Mouse (Mus musculus) frontal cortex, postnatal 25 days (tissue): Measurements from ENCODE around the gene Nhlrc1.

ENCODE experiments used
- DNase-seq, 2 experiments: peaks; one replicate each; pipeline ENCODE4 v3.0.0; 2022; ENCODE audit warnings: low spot score in 2 of 2

The Nhlrc1 gene

GRCm38 (mm10) chr13:47014334-47015194, at the start of gene Nhlrc1:
Gene Nhlrc1 (minus strand): TSS chr13:47014850.
- DNase-seq = peak; percentile 65 to 74

GRCm38 (mm10) chr13:47063985-47064760, 49.5 kb upstream of the Nhlrc1 start:
- DNase-seq = no peak

- no peak for DNase-seq
Observed at GRCm38 (mm10) chr13:47062756-47063155, 48.1 kb upstream of the Nhlrc1 start.

DNA sequence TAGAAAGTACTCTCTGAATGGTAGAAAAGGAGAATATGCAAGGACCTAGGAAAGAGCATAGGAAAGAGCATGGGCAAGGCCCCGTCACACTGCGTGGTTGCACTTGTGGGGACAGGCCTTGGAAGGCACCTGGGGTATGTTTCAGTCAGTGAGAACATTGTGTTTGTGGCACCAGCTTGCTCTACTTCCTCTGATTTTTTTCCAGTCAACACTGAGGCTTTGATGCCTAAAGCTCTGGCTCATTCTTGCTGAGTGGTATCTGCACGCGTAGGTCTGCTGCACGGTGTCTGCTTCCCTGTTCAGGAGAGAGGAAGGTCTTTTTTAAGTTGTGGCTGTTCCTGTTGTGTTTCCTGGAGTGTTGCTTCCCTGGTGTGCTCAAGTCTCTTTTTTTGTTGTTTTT, 42.1 kb upstream of the Nhlrc1 start:
- no peak for DNase-seq

DNA sequence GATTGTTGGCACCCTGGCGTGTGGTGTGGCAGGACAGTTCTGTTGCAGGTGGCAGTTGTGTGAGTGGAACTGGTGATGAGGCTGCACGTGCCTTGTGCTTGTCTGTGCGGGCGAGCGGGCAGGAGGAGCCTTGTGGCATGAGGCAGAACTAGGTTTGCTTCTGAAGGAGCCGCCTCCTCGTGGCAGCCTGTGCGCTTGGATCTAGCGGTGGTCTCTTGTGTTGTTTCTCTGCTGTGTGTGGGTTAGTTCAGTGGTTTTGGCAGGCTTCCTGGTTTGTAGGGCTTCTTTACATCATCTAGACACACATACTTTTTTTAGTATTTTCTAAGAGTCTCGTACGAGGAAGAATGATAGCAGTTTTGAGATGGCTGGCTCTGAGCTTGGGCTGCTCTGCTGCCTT, 41.5 kb upstream of the Nhlrc1 start:
- peak; percentile 26 to 40 for DNase-seq

GRCm38 (mm10) chr13:47053971-47054370, 39.3 kb upstream of the Nhlrc1 start:
- DNase-seq = no peak

GRCm38 (mm10) chr13:47050009-47050408, 35.4 kb upstream of the Nhlrc1 start:
- DNase-seq = no peak

DNA sequence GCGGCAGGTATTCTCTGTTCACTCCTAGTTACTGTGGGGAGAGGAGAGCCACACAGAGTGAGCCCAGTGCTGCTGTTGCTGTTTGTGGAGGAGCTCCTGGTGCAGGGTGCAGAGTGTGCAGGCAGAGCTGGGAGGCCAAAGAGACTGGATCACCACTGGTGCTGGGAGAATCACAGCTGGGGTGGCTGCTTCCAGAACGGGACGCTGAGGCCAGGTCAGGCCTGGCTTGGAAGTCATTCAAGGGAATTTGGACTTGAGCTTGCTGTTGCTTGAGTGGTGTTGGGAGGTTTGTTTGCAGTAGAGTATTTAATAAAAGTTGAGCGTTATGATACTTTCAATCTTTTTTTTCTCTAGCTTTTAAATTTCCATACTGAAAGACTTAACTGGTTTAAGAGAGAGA, 33.3 kb upstream of the Nhlrc1 start:
- no peak for DNase-seq

GRCm38 (mm10) chr13:47044617-47044947, 29.9 kb upstream of the Nhlrc1 start, which contains the start of gene Tpmt:
Gene Tpmt (minus strand): TSS chr13:47044737.
- DNase-seq = no peak

DNA sequence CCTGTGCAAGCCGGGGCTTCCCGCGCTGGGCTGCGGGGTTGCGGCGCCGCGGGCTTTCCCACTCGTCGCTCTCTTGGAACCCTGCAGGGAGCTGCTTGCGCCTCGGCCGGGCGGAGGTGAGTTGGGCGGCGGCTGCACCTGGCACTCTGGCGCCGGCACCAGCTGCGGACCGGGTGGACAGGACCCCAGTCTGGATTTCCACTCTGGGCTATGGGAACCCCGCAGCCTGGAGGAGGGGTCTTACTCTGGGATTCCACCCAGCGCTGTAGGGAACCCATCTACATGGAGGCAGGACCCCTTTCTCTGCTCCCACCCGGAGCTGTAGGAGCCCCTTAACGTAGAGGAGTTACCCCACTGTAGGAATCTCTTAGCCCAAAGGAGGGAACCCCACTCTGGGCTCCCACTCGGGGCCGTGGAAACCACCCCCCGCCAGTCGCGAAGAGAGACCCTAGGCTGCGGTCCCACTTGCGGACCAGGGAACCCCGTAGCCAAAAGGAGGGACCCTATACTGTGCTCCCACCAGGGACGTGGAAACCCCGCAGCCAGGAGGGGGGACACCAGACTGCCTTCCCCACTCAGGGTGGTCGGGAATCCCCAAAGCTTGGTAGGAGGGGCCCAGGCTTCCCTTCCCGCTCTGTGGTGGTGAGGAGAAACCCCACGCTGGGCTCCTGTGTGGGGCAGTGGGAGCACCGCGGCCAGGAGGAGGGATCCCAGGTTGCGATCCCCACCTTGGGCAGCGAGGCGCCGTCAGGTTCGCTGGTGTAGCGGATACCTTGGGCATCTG, 29.4 kb upstream of the Nhlrc1 start:
- DNase-seq = peak in 1 of 2 experiments; percentile 40

DNA sequence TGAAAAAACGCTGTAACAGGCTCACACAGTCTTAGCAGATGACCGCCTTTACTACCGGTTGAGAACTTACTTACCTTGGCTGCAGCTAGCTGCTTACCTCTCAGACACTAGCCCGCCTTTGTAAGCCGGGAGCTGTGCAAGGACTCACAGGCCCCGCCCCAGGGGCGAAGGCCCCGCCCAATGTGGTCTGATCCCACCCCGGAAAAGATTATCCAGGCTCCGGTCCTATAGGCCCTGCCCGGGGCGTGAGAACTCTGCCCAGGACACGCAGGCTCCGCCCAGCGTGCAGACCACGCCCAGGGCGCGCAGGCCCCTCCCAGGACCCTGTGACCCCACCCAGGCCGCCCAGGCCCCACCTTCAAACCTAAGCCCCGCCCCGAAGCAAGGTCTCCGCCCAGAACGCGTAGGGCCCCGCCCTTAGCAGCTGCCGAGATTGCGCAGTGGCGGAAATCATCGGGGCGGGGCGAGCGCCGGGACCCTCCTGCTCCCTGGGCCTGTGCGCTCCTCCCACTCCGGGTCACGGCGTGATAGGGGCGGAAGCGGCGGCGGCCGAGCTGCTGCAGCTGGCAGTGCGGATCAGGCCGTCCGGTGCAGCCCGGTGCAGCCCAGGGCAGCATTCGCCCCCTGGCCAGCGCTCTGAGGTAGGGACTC, 28.5 kb upstream of the Nhlrc1 start, which contains the start of gene Kdm1b:
Gene Kdm1b (plus strand): TSS at position 470 of the 651 bp plus-strand sequence.
- DNase-seq = peak; percentile 93 to 95

DNA sequence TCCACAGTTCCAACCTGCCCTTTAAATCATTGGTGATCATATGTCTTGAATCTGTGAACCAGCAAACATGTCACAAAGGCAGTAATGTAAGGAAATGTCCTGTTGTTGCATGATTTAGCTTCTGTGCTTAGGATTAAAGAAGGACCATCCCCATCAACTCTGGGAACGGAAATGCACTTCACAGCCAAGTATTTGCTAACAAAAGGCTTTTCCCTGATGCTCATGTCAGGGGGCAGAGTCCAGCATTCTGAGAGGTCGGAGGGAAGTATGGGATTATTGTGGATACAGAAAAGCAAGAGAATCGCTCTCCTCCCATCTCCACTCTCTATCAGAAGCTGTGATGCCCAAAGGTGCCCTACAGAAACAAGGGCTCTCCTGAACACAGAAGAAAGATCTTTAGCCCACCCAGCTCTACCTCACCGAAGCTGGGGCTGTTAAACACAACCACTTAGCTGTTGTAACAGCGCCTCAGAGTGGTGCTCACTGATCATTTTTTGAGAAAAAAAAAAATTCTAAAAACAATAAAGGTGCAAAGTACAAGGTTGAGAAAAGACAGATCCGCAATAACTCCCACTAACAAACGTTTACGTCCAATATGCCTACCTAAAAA, 27.5 kb upstream of the Nhlrc1 start:
- DNase-seq = no peak

- DNase-seq = no peak
Observed at GRCm38 (mm10) chr13:47040061-47040460, 25.4 kb upstream of the Nhlrc1 start.

DNA sequence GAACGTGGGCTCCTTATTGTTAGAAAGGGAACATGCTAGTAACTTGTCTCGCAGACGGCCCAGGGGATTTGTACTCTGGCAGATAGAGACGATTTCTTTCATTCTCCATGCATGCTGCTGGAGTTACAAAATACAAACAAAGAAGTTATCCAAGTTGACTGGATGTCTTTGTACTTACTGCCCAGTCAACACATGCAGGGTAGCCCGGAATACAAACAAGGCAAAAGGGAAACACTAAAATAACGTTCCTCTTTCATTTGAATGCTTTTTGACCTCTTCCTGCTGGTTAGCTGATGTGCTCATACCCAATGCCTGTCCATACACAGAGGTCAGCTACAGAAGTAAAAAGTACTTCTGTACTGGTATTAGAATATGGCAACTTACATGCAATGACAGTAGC, 23.3 kb upstream of the Nhlrc1 start:
- no peak for DNase-seq

- DNase-seq = no peak
Observed at GRCm38 (mm10) chr13:47033602-47034001, 19.0 kb upstream of the Nhlrc1 start.

- DNase-seq = no peak
Observed at GRCm38 (mm10) chr13:47030376-47031107, 15.9 kb upstream of the Nhlrc1 start.

- no peak for DNase-seq
Observed at GRCm38 (mm10) chr13:47020798-47021197, 6.1 kb upstream of the Nhlrc1 start.

GRCm38 (mm10) chr13:47019774-47020173, 5.1 kb upstream of the Nhlrc1 start:
- no peak for DNase-seq

DNA sequence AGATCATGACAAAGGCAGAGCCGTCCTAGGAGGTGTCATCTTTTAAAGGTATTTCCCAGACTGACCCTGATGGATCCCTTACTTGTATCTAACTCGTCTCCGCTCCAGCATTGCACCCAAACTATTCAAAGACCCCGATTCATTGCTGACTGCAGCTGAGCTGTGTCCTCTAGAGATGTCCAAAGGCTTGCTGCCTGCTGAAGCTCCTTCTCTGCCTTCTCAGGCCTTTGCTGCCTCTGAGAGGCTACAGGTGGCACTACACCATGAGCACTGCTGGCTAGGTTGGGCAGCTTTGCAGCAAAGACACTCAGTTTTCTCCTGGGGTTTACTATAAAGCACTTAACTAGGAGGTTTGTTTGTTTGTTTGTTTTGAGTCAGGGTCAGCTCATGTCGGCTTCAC, 2.6 kb upstream of the Nhlrc1 start:
- DNase-seq = peak; percentile 36 to 38

DNA sequence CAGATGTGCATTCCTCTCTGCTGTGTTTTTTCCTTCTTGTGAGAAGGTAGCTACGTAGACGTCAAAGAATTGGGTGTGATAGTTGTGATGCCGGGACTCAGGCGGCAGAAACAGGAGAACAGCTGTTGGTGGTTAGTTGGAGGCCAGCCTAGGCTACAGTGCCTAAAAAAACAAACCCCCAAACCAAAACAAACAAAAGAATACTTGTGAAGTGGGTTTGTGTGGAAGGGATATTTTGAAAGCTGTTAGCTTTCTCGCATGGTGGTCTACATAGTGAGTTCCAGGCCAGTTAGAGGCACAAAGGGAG, 498 bp upstream of the Nhlrc1 start:
- no peak for DNase-seq

DNA sequence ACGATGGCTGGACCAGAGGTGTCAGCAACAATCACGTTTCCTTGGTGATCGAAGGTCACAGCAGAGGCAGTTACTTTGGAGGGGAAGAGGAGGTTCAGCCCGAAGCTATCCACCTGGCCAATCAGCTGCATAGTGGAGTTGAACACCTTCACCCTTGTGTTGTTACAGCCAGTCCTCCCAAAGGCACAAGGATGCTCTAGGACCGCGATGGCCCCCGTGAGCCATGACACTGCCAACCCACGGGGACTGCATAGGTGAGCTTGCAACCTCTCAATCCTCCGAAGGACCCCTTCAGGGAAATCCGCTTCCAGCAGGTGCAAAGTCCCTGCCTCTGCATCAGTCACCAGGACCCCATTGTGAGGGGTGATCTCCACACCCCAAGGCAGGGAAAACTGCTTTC, 910 bp downstream of the Nhlrc1 start:
- no peak for DNase-seq
